Mouse (Mus musculus): ENCODE measurements at regions not wholly inside any gene's neighbourhood (a gene's known extent, or its start where the extent isn't known, plus 50 kb on each side); places are given as distances from the start of the nearest gene placed in this dataset.

- no peak overlapping the region for H3K4me3 ChIP-seq (ENCODE audit: low read depth, low read length)
- H3K27ac ChIP-seq (replicated peaks; ENCODE audit: low read depth, low read length) = no peak overlapping the region
- H3K27me3 ChIP-seq (ENCODE audit: control insufficient read depth, insufficient read depth, low read length) = no peaks in the 10 kb centered on the region
- no peaks in the 10 kb centered on the region for H3K4me1 ChIP-seq (ENCODE audit: control insufficient read depth, insufficient read depth, low read length)
- no peak overlapping the region for H3K9ac ChIP-seq (replicated peaks; ENCODE audit: low read length)
- H3K9me3 ChIP-seq (replicated peaks; ENCODE audit: control insufficient read depth, low read length) = no peaks in the 10 kb centered on the region
- WGBS = 68% methylated on average over 3 of the region's 3 CpGs
- no peaks in the 10 kb centered on the region for H3K36me3 ChIP-seq (replicated peaks; ENCODE audit: control insufficient read depth, insufficient read depth, low read depth, low read length)
- H3K4me2 ChIP-seq (ENCODE audit: low read depth, low read length) = no peak overlapping the region
- DNase-seq (ENCODE audit: low spot score) (no peak), ATAC-seq (replicated peaks; ENCODE audit: insufficient number of reproducible peaks, low FRiP score, low TSS enrichment, low read depth) (no peak)
These were observed 858.6 kb downstream of the Adgrl3 start for GRCm38 (mm10) chr5:81878563-81878962.

DNA sequence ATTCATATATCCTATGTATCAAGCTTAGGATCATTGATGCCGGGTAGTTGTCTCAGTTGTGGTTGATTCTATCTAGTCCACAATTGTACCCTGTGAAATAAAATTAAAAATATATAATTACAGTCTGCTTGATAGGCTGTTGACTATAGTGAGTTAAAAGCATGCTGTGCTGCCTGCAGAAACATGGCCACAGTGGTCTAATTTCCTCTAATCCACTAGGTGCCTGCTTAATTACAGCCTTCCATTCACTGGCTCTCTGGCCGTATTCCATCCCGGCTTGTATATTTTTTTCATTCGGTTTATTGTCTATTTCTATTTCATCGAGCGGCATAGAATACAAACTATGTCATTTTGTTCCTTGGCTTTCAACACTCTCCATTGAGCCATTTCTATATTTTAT is 873.4 kb downstream of the Adgrl3 start:
- no peak overlapping the region for H3K9ac ChIP-seq (replicated peaks; ENCODE audit: low read length)
- no peak for DNase-seq (ENCODE audit: low spot score)
- no peak for ATAC-seq (replicated peaks; ENCODE audit: insufficient number of reproducible peaks, low FRiP score, low TSS enrichment, low read depth)
- no peaks in the 10 kb centered on the region for H3K27me3 ChIP-seq (ENCODE audit: control insufficient read depth, insufficient read depth, low read length)
- no peak overlapping the region for H3K27ac ChIP-seq (replicated peaks; ENCODE audit: low read depth, low read length)
- no peaks in the 10 kb centered on the region for H3K9me3 ChIP-seq (replicated peaks; ENCODE audit: control insufficient read depth, low read length)
- no peak overlapping the region for H3K4me3 ChIP-seq (ENCODE audit: low read depth, low read length)
- no peaks in the 10 kb centered on the region for H3K4me1 ChIP-seq (ENCODE audit: control insufficient read depth, insufficient read depth, low read length)
- H3K36me3 ChIP-seq (replicated peaks; ENCODE audit: control insufficient read depth, insufficient read depth, low read depth, low read length) = no peaks in the 10 kb centered on the region
- no peak overlapping the region for H3K4me2 ChIP-seq (ENCODE audit: low read depth, low read length)
- 81% methylated on average over 6 of the region's 6 CpGs for WGBS

GRCm38 (mm10) chr5:81909368-81909767 is 889.4 kb downstream of the Adgrl3 start:
- H3K27me3 ChIP-seq (ENCODE audit: control insufficient read depth, insufficient read depth, low read length) = no peaks in the 10 kb centered on the region
- H3K27ac ChIP-seq (replicated peaks; ENCODE audit: low read depth, low read length) = no peak overlapping the region
- H3K4me3 ChIP-seq (ENCODE audit: low read depth, low read length) = no peak overlapping the region
- H3K4me1 ChIP-seq (ENCODE audit: control insufficient read depth, insufficient read depth, low read length) = no peaks in the 10 kb centered on the region; the same call in 1 of the 2 replicates
- DNase-seq (ENCODE audit: low spot score) (peak; percentile 21), ATAC-seq (replicated peaks; ENCODE audit: insufficient number of reproducible peaks, low FRiP score, low TSS enrichment, low read depth) (no peak)
- 46% methylated on average over 6 of the region's 6 CpGs for WGBS
- no peaks in the 10 kb centered on the region for H3K36me3 ChIP-seq (replicated peaks; ENCODE audit: control insufficient read depth, insufficient read depth, low read depth, low read length)
- H3K9ac ChIP-seq (replicated peaks; ENCODE audit: low read length) = no peak overlapping the region
- no peak overlapping the region for H3K4me2 ChIP-seq (ENCODE audit: low read depth, low read length)
- H3K9me3 ChIP-seq (replicated peaks; ENCODE audit: control insufficient read depth, low read length) = no peaks in the 10 kb centered on the region

- no peaks in the 10 kb centered on the region; the same call in 1 of the 2 replicates for H3K4me1 ChIP-seq (ENCODE audit: control insufficient read depth, insufficient read depth, low read length)
- peak; percentile 10 for DNase-seq (ENCODE audit: low spot score)
- no peaks in the 10 kb centered on the region for H3K27me3 ChIP-seq (ENCODE audit: control insufficient read depth, insufficient read depth, low read length)
- no peaks in the 10 kb centered on the region for H3K36me3 ChIP-seq (replicated peaks; ENCODE audit: control insufficient read depth, insufficient read depth, low read depth, low read length)
- H3K9me3 ChIP-seq (replicated peaks; ENCODE audit: control insufficient read depth, low read length) = no peaks in the 10 kb centered on the region
- 0 out of 2 replicates have a peak, but pooled peaks have one; percentile 6 for ATAC-seq (replicated peaks; ENCODE audit: insufficient number of reproducible peaks, low FRiP score, low TSS enrichment, low read depth)
- H3K4me3 ChIP-seq (ENCODE audit: low read depth, low read length) = no peak overlapping the region
- H3K27ac ChIP-seq (replicated peaks; ENCODE audit: low read depth, low read length) = no peak overlapping the region
- no peak overlapping the region for H3K4me2 ChIP-seq (ENCODE audit: low read depth, low read length)
- WGBS = 52% methylated on average over 8 of the region's 8 CpGs
- H3K9ac ChIP-seq (replicated peaks; ENCODE audit: low read length) = no peak overlapping the region
These were observed 890.0 kb downstream of the Adgrl3 start for GRCm38 (mm10) chr5:81909964-81910363.

DNA sequence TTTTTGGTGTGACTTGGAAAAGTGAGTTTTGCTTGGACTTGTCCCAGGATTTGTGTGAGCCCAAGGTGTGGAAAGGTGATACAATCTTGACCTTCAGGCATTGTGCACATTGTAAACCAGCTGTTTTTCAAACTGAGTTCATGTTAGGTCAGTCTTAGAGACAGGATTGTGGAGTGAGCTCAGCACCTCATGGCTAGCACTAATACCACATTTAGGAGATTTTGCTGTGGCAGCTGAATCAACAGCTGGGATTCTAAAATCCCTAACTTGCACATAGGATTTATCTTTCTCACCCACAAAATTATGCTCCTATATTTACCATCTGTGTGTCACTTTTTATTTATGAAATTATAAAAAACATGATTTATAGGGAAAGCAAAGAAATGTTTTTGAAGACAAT is 896.7 kb downstream of the Adgrl3 start:
- ATAC-seq (replicated peaks; ENCODE audit: insufficient number of reproducible peaks, low FRiP score, low TSS enrichment, low read depth) = no peak
- no peak for DNase-seq (ENCODE audit: low spot score)
- H3K4me2 ChIP-seq (ENCODE audit: low read depth, low read length) = no peak overlapping the region
- no peaks in the 10 kb centered on the region for H3K9me3 ChIP-seq (replicated peaks; ENCODE audit: control insufficient read depth, low read length)
- H3K36me3 ChIP-seq (replicated peaks; ENCODE audit: control insufficient read depth, insufficient read depth, low read depth, low read length) = no peaks in the 10 kb centered on the region
- H3K4me3 ChIP-seq (ENCODE audit: low read depth, low read length) = no peak overlapping the region
- no peak overlapping the region for H3K27ac ChIP-seq (replicated peaks; ENCODE audit: low read depth, low read length)
- no peaks in the 10 kb centered on the region for H3K27me3 ChIP-seq (ENCODE audit: control insufficient read depth, insufficient read depth, low read length)
- no peaks in the 10 kb centered on the region for H3K4me1 ChIP-seq (ENCODE audit: control insufficient read depth, insufficient read depth, low read length)
- H3K9ac ChIP-seq (replicated peaks; ENCODE audit: low read length) = no peak overlapping the region

DNA sequence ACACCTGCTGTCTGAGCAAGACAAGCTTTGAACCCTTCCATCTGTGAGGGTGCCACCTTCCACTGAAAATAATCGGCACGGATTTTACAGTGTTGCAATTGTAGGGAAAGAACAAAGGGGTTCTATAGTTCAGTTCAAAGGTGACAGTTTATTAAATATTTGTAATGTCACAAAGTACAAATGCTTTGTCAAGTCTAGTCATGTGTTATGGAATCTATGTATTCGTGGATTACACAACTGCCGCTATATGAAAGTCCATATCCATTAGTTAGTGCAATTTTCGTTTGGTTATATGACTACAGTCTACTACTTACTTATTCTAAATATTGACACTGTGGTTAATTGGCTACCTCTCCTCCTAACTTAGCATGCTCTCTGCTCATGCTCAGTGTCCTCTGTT is 920.9 kb downstream of the Adgrl3 start:
- Histone ChIP-seq H3K9ac (replicated peaks; ENCODE audit: low read length) (no peak overlapping the region), H3K9me3 (replicated peaks; ENCODE audit: control insufficient read depth, low read length) (no peaks in the 10 kb centered on the region), H3K27ac (replicated peaks; ENCODE audit: low read depth, low read length) (no peak overlapping the region), H3K4me1 (ENCODE audit: control insufficient read depth, insufficient read depth, low read length) (no peaks in the 10 kb centered on the region), H3K4me2 (ENCODE audit: low read depth, low read length) (no peak overlapping the region), H3K27me3 (ENCODE audit: control insufficient read depth, insufficient read depth, low read length) (no peaks in the 10 kb centered on the region), H3K4me3 (ENCODE audit: low read depth, low read length) (no peak overlapping the region), H3K36me3 (replicated peaks; ENCODE audit: control insufficient read depth, insufficient read depth, low read depth, low read length) (no peaks in the 10 kb centered on the region)
- WGBS = 93% methylated on average over 5 of the region's 5 CpGs
- DNase-seq (ENCODE audit: low spot score) (no peak), ATAC-seq (replicated peaks; ENCODE audit: insufficient number of reproducible peaks, low FRiP score, low TSS enrichment, low read depth) (no peak)

GRCm38 (mm10) chr5:81969685-81970524 is 950.0 kb downstream of the Adgrl3 start:
- H3K4me1 ChIP-seq (ENCODE audit: control insufficient read depth, insufficient read depth, low read length) = no peaks in the 10 kb centered on the region
- H3K36me3 ChIP-seq (replicated peaks; ENCODE audit: control insufficient read depth, insufficient read depth, low read depth, low read length) = no peaks in the 10 kb centered on the region
- H3K9me3 ChIP-seq (replicated peaks; ENCODE audit: control insufficient read depth, low read length) = no peaks in the 10 kb centered on the region
- ATAC-seq (replicated peaks; ENCODE audit: insufficient number of reproducible peaks, low FRiP score, low TSS enrichment, low read depth) = no peak
- no peaks in the 10 kb centered on the region for H3K27me3 ChIP-seq (ENCODE audit: control insufficient read depth, insufficient read depth, low read length)
- no peak for DNase-seq (ENCODE audit: low spot score)
- no peak overlapping the region for H3K4me3 ChIP-seq (ENCODE audit: low read depth, low read length)
- 85% methylated on average over 24 of the region's 24 CpGs for WGBS
- H3K27ac ChIP-seq (replicated peaks; ENCODE audit: low read depth, low read length) = no peak overlapping the region
- H3K4me2 ChIP-seq (ENCODE audit: low read depth, low read length) = no peak overlapping the region
- H3K9ac ChIP-seq (replicated peaks; ENCODE audit: low read length) = no peak overlapping the region

GRCm38 (mm10) chr5:81970525-81971011 is 950.6 kb downstream of the Adgrl3 start:
- Histone ChIP-seq H3K36me3 (replicated peaks; ENCODE audit: control insufficient read depth, insufficient read depth, low read depth, low read length) (no peaks in the 10 kb centered on the region), H3K9me3 (replicated peaks; ENCODE audit: control insufficient read depth, low read length) (no peaks in the 10 kb centered on the region), H3K4me2 (ENCODE audit: low read depth, low read length) (no peak overlapping the region), H3K27ac (replicated peaks; ENCODE audit: low read depth, low read length) (no peak overlapping the region), H3K9ac (replicated peaks; ENCODE audit: low read length) (no peak overlapping the region), H3K27me3 (ENCODE audit: control insufficient read depth, insufficient read depth, low read length) (no peaks in the 10 kb centered on the region), H3K4me1 (ENCODE audit: control insufficient read depth, insufficient read depth, low read length) (no peaks in the 10 kb centered on the region), H3K4me3 (ENCODE audit: low read depth, low read length) (no peak overlapping the region)
- DNase-seq (ENCODE audit: low spot score) (no peak), ATAC-seq (replicated peaks; ENCODE audit: insufficient number of reproducible peaks, low FRiP score, low TSS enrichment, low read depth) (no peak)
- 88% methylated on average over 8 of the region's 8 CpGs for WGBS
